ENCODE assay signal across 9 mouse cellular contexts in genomic region chr3:36474421-36474820, GRCm38 (mm10). TPM values are rescaled to one million over a fixed set of nuclear protein-coding genes. Genes with fewer than 3 reads are reported as not detected.
A peak's percentile ranks its signal among the peaks of the same experiment; 100 is the strongest.
DNase-seq lines count a peak whose midpoint lies in the region; ATAC-seq and TF ChIP-seq lines count a peak whose summit lies in the region.
"Had no signal": no experiment of that assay in that cellular context is flagged by ENCODE, and none has a peak within 500 bp of the region (broad histone marks: within the 10 kb centered on the region; RNA-seq: fewer than 3 reads in every experiment).

No protein-coding gene starts in this region.

- H3K4me1 ChIP-seq in heart, embryonic 13.5 days: peaks cover 62% of the 10 kb centered on the region
- peaks cover 6% of the 10 kb centered on the region; the same call in 1 of the 2 replicates for H3K4me1 ChIP-seq in forebrain, embryonic 11.5 days (replicated peaks; ENCODE audit: control insufficient read depth, insufficient read depth, low read length)
- H3K4me1 ChIP-seq in liver, embryonic 14.5 days (replicated peaks; ENCODE audit: control insufficient read depth in 2 of 2, insufficient read depth in 2 of 2, low read length in 1 of 2): peaks cover 4 to 8% of the 10 kb centered on the region in 2 experiments; a peak in 3 of 4 replicates

- H3K9ac ChIP-seq in heart, embryonic 13.5 days: peak overlapping the region; percentile 94
- no peak overlapping the region for H3K9ac ChIP-seq in forebrain, embryonic 11.5 days (ENCODE audit: low read length)
- H3K9ac ChIP-seq in liver, embryonic 14.5 days (replicated peaks): no peak overlapping the region

- no peaks in the 10 kb centered on the region for H3K27me3 ChIP-seq in heart, embryonic 13.5 days (replicated peaks)
- no peaks in the 10 kb centered on the region for H3K27me3 ChIP-seq in forebrain, embryonic 11.5 days (ENCODE audit: control insufficient read depth, insufficient read depth, low read length)
- no peaks in the 10 kb centered on the region for H3K27me3 ChIP-seq in liver, embryonic 14.5 days (ENCODE audit: control insufficient read depth, insufficient read depth, low read length)

- DNase-seq in heart, adult 9 months (ENCODE audit: low spot score in 2 of 2): no peak
- peak; percentile 7 for DNase-seq in 416B (ENCODE audit: low read depth)
- DNase-seq in forebrain, embryonic 11.5 days (ENCODE audit: low spot score): no peak
- DNase-seq in liver, embryonic 14.5 days (ENCODE audit: low read depth in 3 of 3, low spot score in 3 of 3): no peak
- DNase-seq in cerebellum, adult 11 months: no peak
- no peak for DNase-seq in gastrocnemius, adult 8-10 months (ENCODE audit: low spot score in 2 of 2)
- DNase-seq: thymus, postnatal 4 days had no signal

- peaks cover 4% of the 10 kb centered on the region; the same call in 1 of the 2 replicates for H3K36me3 ChIP-seq in heart, embryonic 13.5 days
- H3K36me3 ChIP-seq in forebrain, embryonic 11.5 days (ENCODE audit: control insufficient read depth, insufficient read depth, low read length): no peaks in the 10 kb centered on the region
- H3K36me3 ChIP-seq in liver, embryonic 14.5 days (replicated peaks; ENCODE audit: control insufficient read depth, insufficient read depth, low read depth): no peaks in the 10 kb centered on the region

- H3K4me3 ChIP-seq in heart, embryonic 13.5 days: peak overlapping the region; percentile 80
- no peak overlapping the region for H3K4me3 ChIP-seq in forebrain, embryonic 11.5 days (ENCODE audit: low read depth, low read length)
- peak overlapping the region in 1 of 2 experiments; percentile 63; a peak in 2 of 4 replicates for H3K4me3 ChIP-seq in liver, embryonic 14.5 days (ENCODE audit: insufficient read depth in 1 of 2, low read depth in 2 of 2, low read length in 2 of 2)

- peak overlapping the region; percentile 80 for H3K4me2 ChIP-seq in heart, embryonic 13.5 days
- H3K4me2 ChIP-seq in forebrain, embryonic 11.5 days (ENCODE audit: low read depth, low read length, severe bottlenecking): peak overlapping the region; percentile 93; the same call in 1 of the 2 replicates
- H3K4me2 ChIP-seq in liver, embryonic 14.5 days (ENCODE audit: low read depth): peak overlapping the region; percentile 87

- 0 out of 2 replicates have a peak overlapping the region, but pooled peaks have one; percentile 96 for H3K27ac ChIP-seq in heart, embryonic 13.5 days (replicated peaks)
- H3K27ac ChIP-seq in forebrain, embryonic 11.5 days (ENCODE audit: low read depth, low read length): no peak overlapping the region
- no peak overlapping the region for H3K27ac ChIP-seq in liver, embryonic 14.5 days

- 76% methylated on average over 5 of the region's 5 CpGs for WGBS in heart, embryonic 13.5 days
- 79% methylated on average over 5 of the region's 5 CpGs for WGBS in forebrain, embryonic 11.5 days
- 66% methylated on average over 5 of the region's 5 CpGs for WGBS in liver, embryonic 14.5 days (ENCODE audit: insufficient replicate concordance)

- no peak for TF ChIP-seq EP300 in liver, embryonic 14.5 days (IDR thresholded peaks at IDR 0.05; ENCODE audit: low read depth)

- no peak for TF ChIP-seq CTCF in liver, embryonic 14.5 days (IDR thresholded peaks at IDR 0.05; ENCODE audit: low read depth)

- no peak for ATAC-seq in heart, embryonic 13.5 days (ENCODE audit: extremely low read depth, insufficient number of reproducible peaks, low FRiP score, low TSS enrichment)
- no peak for ATAC-seq in forebrain, embryonic 11.5 days (replicated peaks; ENCODE audit: low FRiP score)
- no peak for ATAC-seq in liver, embryonic 14.5 days (ENCODE audit: insufficient read depth)
- no peak for ATAC-seq in erythroblast, adult 5-6 weeks (replicated peaks; ENCODE audit: low FRiP score, poor library complexity, severe bottlenecking)

- no peaks in the 10 kb centered on the region for H3K9me3 ChIP-seq in heart, embryonic 13.5 days
- H3K9me3 ChIP-seq in forebrain, embryonic 11.5 days (ENCODE audit: control insufficient read depth, low read length): no peaks in the 10 kb centered on the region
- no peaks in the 10 kb centered on the region for H3K9me3 ChIP-seq in liver, embryonic 14.5 days (ENCODE audit: control insufficient read depth, low read length)

RNA-seq across cellular contexts. Expression of gene Anxa5, which starts 1.3 kb away (rescaled TPM):
- polyA plus RNA-seq in heart, embryonic 13.5 days (2015; fragmentation: Nextera tagmentation; extraction: Ambion mirVana): 375 and 414 TPM in 2 replicates
- 85.6 and 111 TPM in 2 replicates for polyA plus RNA-seq in forebrain, embryonic 11.5 days (2014; fragmentation: Nextera tagmentation; extraction: Ambion mirVana)
- 39.6 and 49.9 TPM in 2 replicates for polyA plus RNA-seq in liver, embryonic 14.5 days (2012; rRNA removed)
- polyA plus RNA-seq in liver, embryonic 14.5 days (2014; fragmentation: Nextera tagmentation; extraction: Ambion mirVana): 51.9 and 57.5 TPM in 2 replicates
- 64.0 and 65.2 TPM in 2 replicates for total RNA-seq in erythroblast, adult 5-6 weeks (2015; ENCODE audit: low replicate concordance)
- total RNA-seq in erythroblast, adult 5-6 weeks (2017; ENCODE audit: low replicate concordance): 34.4 and 48.9 TPM in 2 replicates
- total RNA-seq in gastrocnemius, adult 8-10 months (2022): 10 to 100 TPM; 14.4 to 39.8 (median 28.6) TPM

RNA-seq across cellular contexts. Expression of gene 1810062G17Rik, which starts 1.3 kb away (rescaled TPM):
- polyA plus RNA-seq in heart, embryonic 13.5 days (2015; fragmentation: Nextera tagmentation; extraction: Ambion mirVana): 1.4 and 1.6 TPM in 2 replicates
- polyA plus RNA-seq in forebrain, embryonic 11.5 days (2014; fragmentation: Nextera tagmentation; extraction: Ambion mirVana): 0.43 and 0.92 TPM in 2 replicates
- 0.43 and 0.77 TPM in 2 replicates for polyA plus RNA-seq in liver, embryonic 14.5 days (2012; rRNA removed)
- 1.1 and 1.2 TPM in 2 replicates for polyA plus RNA-seq in liver, embryonic 14.5 days (2014; fragmentation: Nextera tagmentation; extraction: Ambion mirVana)
- total RNA-seq in erythroblast, adult 5-6 weeks (2015; ENCODE audit: low replicate concordance): not detected in 2 replicates
- total RNA-seq in erythroblast, adult 5-6 weeks (2017; ENCODE audit: low replicate concordance): not detected in 2 replicates
- not detected for total RNA-seq in gastrocnemius, adult 8-10 months (2022)

RNA-seq across cellular contexts. Expression of gene Gm11549, which starts 47.2 kb away (rescaled TPM):
- polyA plus RNA-seq in heart, embryonic 13.5 days (2015; fragmentation: Nextera tagmentation; extraction: Ambion mirVana): 0.29 TPM in 2 replicates
- 0.64 and 0.99 TPM in 2 replicates for polyA plus RNA-seq in forebrain, embryonic 11.5 days (2014; fragmentation: Nextera tagmentation; extraction: Ambion mirVana)
- 0.01 TPM in 1 of 2 replicates, not detected in the other for polyA plus RNA-seq in liver, embryonic 14.5 days (2012; rRNA removed)
- not detected in 2 replicates for polyA plus RNA-seq in liver, embryonic 14.5 days (2014; fragmentation: Nextera tagmentation; extraction: Ambion mirVana)
- total RNA-seq in erythroblast, adult 5-6 weeks (2015; ENCODE audit: low replicate concordance): not detected in 2 replicates
- total RNA-seq in erythroblast, adult 5-6 weeks (2017; ENCODE audit: low replicate concordance): not detected in 2 replicates
- total RNA-seq in gastrocnemius, adult 8-10 months (2022): not detected
